18 mouse cellular contexts compared by ENCODE assay signal in genomic region chr6:31502614-31503013, GRCm38 (mm10).
DNase-seq lines count a peak whose midpoint lies in the region; ATAC-seq and TF ChIP-seq lines count a peak whose summit lies in the region.
"Had no signal": no experiment of that assay in that cellular context is flagged by ENCODE, and none has a peak within 500 bp of the region (broad histone marks: within the 10 kb centered on the region; RNA-seq: fewer than 3 reads in every experiment).

No protein-coding gene starts in this region.

- ATAC-seq in heart, embryonic 11.5 days (replicated peaks; ENCODE audit: insufficient number of reproducible peaks, low FRiP score, low TSS enrichment), result no peak
- ATAC-seq in lung, postnatal 0 days, result peak; percentile 60
- no peak for ATAC-seq in midbrain, postnatal 0 days (ENCODE audit: low FRiP score)
- ATAC-seq: forebrain, embryonic 13.5 days; inflammation-experienced regulatory T-cells, adult 6 months; midbrain, embryonic 16.5 days had no signal

- DNase-seq in heart, adult 8-10 months (ENCODE audit: low spot score), result peak; percentile 30
- DNase-seq in lung, postnatal 0 days (ENCODE audit: low spot score), result peak; percentile 18
- no peak for DNase-seq in lung, adult 2 months
- DNase-seq in telencephalon, adult 2 months (ENCODE audit: low read depth, low spot score), result peak; percentile 45
- no peak for DNase-seq in midbrain, postnatal 0 days (ENCODE audit: low spot score)
- DNase-seq: cerebellum, postnatal 10 days; embryo, embryonic 11 days; heart, adult 2 months; kidney, postnatal 4 days; right cerebral cortex, postnatal 4 days had no signal

- H3K4me1 ChIP-seq in heart, embryonic 11.5 days (ENCODE audit: control insufficient read depth, insufficient read depth, low read length), result no peaks in the 10 kb centered on the region
- H3K4me1 ChIP-seq in lung, postnatal 0 days (ENCODE audit: insufficient read depth, low read depth, low read length), result no peaks in the 10 kb centered on the region
- H3K4me1 ChIP-seq in lung, adult 2 months (ENCODE audit: control insufficient read depth, insufficient read depth, low read length), result no peaks in the 10 kb centered on the region
- H3K4me1 ChIP-seq in cortical plate, adult 2 months (ENCODE audit: control insufficient read depth, insufficient read depth, low read length), result no peaks in the 10 kb centered on the region
- no peaks in the 10 kb centered on the region for H3K4me1 ChIP-seq in midbrain, postnatal 0 days (ENCODE audit: insufficient read depth, low read length)
- H3K4me1 ChIP-seq: hindbrain, embryonic 12.5 days; limb, embryonic 13.5 days; neural tube, embryonic 12.5 days had no signal

- H3K4me2 ChIP-seq in heart, embryonic 11.5 days, result no peak overlapping the region
- H3K4me2 ChIP-seq in lung, postnatal 0 days (replicated peaks; ENCODE audit: low read depth, low read length), result no peak overlapping the region
- H3K4me2 ChIP-seq in midbrain, postnatal 0 days (ENCODE audit: low read depth, low read length, poor library complexity, severe bottlenecking), result no peak overlapping the region
- H3K4me2 ChIP-seq: forebrain, embryonic 13.5 days; hindbrain, embryonic 12.5 days; limb, embryonic 13.5 days; neural tube, embryonic 12.5 days had no signal

- TF ChIP-seq CTCF in lung, postnatal 0 days (IDR thresholded peaks at IDR 0.05), result no peak
- no peak for TF ChIP-seq CTCF in lung, adult 2 months (IDR thresholded peaks at IDR 0.05; ENCODE audit: insufficient read depth, low read length)
- TF ChIP-seq CTCF in cortical plate, adult 2 months (IDR thresholded peaks at IDR 0.05; ENCODE audit: extremely low read depth, insufficient read depth, low read length), result no peak
- no peak for TF ChIP-seq CTCF in midbrain, postnatal 0 days (IDR thresholded peaks at IDR 0.05)

- H3K9ac ChIP-seq in heart, embryonic 11.5 days (ENCODE audit: low read depth, low read length), result no peak overlapping the region
- H3K9ac ChIP-seq in lung, postnatal 0 days (replicated peaks; ENCODE audit: low read depth), result no peak overlapping the region
- no peak overlapping the region for H3K9ac ChIP-seq in midbrain, postnatal 0 days (replicated peaks; ENCODE audit: low read length, poor library complexity, severe bottlenecking)
- H3K9ac ChIP-seq: forebrain, embryonic 13.5 days; hindbrain, embryonic 12.5 days; limb, embryonic 13.5 days; neural tube, embryonic 12.5 days had no signal

- H3K4me3 ChIP-seq in heart, embryonic 11.5 days (ENCODE audit: low read depth, low read length), result no peak overlapping the region
- H3K4me3 ChIP-seq in lung, postnatal 0 days (ENCODE audit: low read depth, low read length), result no peak overlapping the region
- H3K4me3 ChIP-seq in lung, adult 2 months (replicated peaks; ENCODE audit: extremely low read depth, low read depth, low read length), result no peak overlapping the region
- no peak overlapping the region for H3K4me3 ChIP-seq in cortical plate, adult 2 months (ENCODE audit: insufficient read depth, low read length)
- H3K4me3 ChIP-seq in midbrain, postnatal 0 days (ENCODE audit: low read depth, low read length), result no peak overlapping the region
- H3K4me3 ChIP-seq: forebrain, embryonic 13.5 days; heart, adult 2 months; hindbrain, embryonic 12.5 days; limb, embryonic 13.5 days; neural tube, embryonic 12.5 days had no signal

- TF ChIP-seq EP300 in lung, postnatal 0 days (IDR thresholded peaks at IDR 0.05), result peak; percentile 53; the same call in 1 of the 2 replicates

- no peaks in the 10 kb centered on the region for H3K27me3 ChIP-seq in heart, embryonic 11.5 days (ENCODE audit: control insufficient read depth, insufficient read depth, low read length)
- no peaks in the 10 kb centered on the region for H3K27me3 ChIP-seq in lung, postnatal 0 days (replicated peaks; ENCODE audit: insufficient read depth, low read length)
- H3K27me3 ChIP-seq in midbrain, postnatal 0 days (ENCODE audit: insufficient read depth, low read length), result no peaks in the 10 kb centered on the region
- H3K27me3 ChIP-seq: forebrain, embryonic 13.5 days; hindbrain, embryonic 12.5 days; limb, embryonic 13.5 days; neural tube, embryonic 12.5 days had no signal

- H3K27ac ChIP-seq in heart, embryonic 11.5 days (ENCODE audit: low read depth, low read length), result no peak overlapping the region
- no peak overlapping the region for H3K27ac ChIP-seq in lung, postnatal 0 days (ENCODE audit: low read length)
- H3K27ac ChIP-seq in cortical plate, adult 2 months (ENCODE audit: insufficient read depth, low read length), result 0 out of 2 replicates have a peak overlapping the region, but pooled peaks have one; percentile 19
- no peak overlapping the region for H3K27ac ChIP-seq in midbrain, postnatal 0 days (ENCODE audit: low read depth, low read length)
- H3K27ac ChIP-seq: forebrain, embryonic 13.5 days; heart, adult 2 months; hindbrain, embryonic 12.5 days; limb, embryonic 13.5 days; neural tube, embryonic 12.5 days had no signal

- H3K36me3 ChIP-seq in heart, embryonic 11.5 days (ENCODE audit: control insufficient read depth, insufficient read depth, low read length), result peaks cover 11% of the 10 kb centered on the region
- H3K36me3 ChIP-seq in lung, postnatal 0 days (ENCODE audit: insufficient read depth, low read length), result peaks cover 6% of the 10 kb centered on the region; the same call in 1 of the 2 replicates
- peaks cover 4% of the 10 kb centered on the region; the same call in 1 of the 2 replicates for H3K36me3 ChIP-seq in midbrain, postnatal 0 days (ENCODE audit: insufficient read depth, low read length)

- no peak for TF ChIP-seq POLR2A in lung, adult 2 months (IDR thresholded peaks at IDR 0.05; ENCODE audit: borderline replicate concordance, extremely low read depth, low read depth, low read length)
- 0 out of 2 replicates have a peak, but pooled peaks have one; percentile 8 for TF ChIP-seq POLR2A in cortical plate, adult 2 months (IDR thresholded peaks at IDR 0.05; ENCODE audit: extremely low read depth, insufficient read depth, low read length)

- H3K9me3 ChIP-seq in heart, embryonic 11.5 days (replicated peaks; ENCODE audit: control insufficient read depth, low read length), result no peaks in the 10 kb centered on the region
- no peaks in the 10 kb centered on the region for H3K9me3 ChIP-seq in lung, postnatal 0 days (ENCODE audit: low read length)
- H3K9me3 ChIP-seq in midbrain, postnatal 0 days (ENCODE audit: low read length), result no peaks in the 10 kb centered on the region
- H3K9me3 ChIP-seq: forebrain, embryonic 13.5 days; hindbrain, embryonic 12.5 days; limb, embryonic 13.5 days; neural tube, embryonic 12.5 days had no signal

- 93% methylated on average over 2 of the region's 2 CpGs for WGBS in heart, embryonic 11.5 days (ENCODE audit: insufficient replicate concordance)
- WGBS in lung, postnatal 0 days, result 76% methylated on average over 2 of the region's 2 CpGs
- 43% methylated on average over 2 of the region's 2 CpGs for WGBS in lung, adult 2 months
- WGBS in midbrain, postnatal 0 days, result 82% methylated on average over 2 of the region's 2 CpGs

Comparison
In these comparisons a context has a peak if more than half of its experiments do, and no peak if none do; other contexts are left out.
1. DNase-seq: peak in heart, adult 8-10 months (single experiment), lung, postnatal 0 days (single experiment) and telencephalon, adult 2 months (single experiment); none in lung, adult 2 months (single experiment) and midbrain, postnatal 0 days (single experiment).